Mouse (Mus musculus) stomach, postnatal 0 days (tissue): ENCODE data around the gene Polr2b. TPM values are rescaled to one million over a fixed set of nuclear protein-coding genes. Genes with fewer than 3 reads are reported as not detected.

Experiments
- ATAC-seq: fragments of 200-750 bp; cut with Nextera tagmentation; 2 replicates; pipeline ENCODE4 v1.8.0; 2017; ENCODE audit not compliant: low FRiP score, low TSS enrichment
- DNase-seq: peaks from one replicate; pipeline ENCODE4 v3.0.0-alpha.2; 2016; ENCODE audit warnings: low spot score
- H3K27ac ChIP-seq: fragments of 300-500 bp; sonication (generic); replicated peaks from 2 replicates; pipeline ENCODE4 v1.5.1; 2014; ENCODE audit warnings: mild to moderate bottlenecking, control low read depth
- H3K27me3 ChIP-seq: fragments of 300-500 bp; sonication (generic); 2 replicates; pipeline ENCODE4 v1.6.1; 2014; ENCODE audit warnings: low read length; ENCODE audit not compliant: control insufficient read depth, insufficient read depth
- H3K36me3 ChIP-seq: fragments of 300-500 bp; sonication (generic); 2 replicates; pipeline ENCODE4 v1.6.1; 2014; ENCODE audit warnings: low read length, mixed read lengths; ENCODE audit not compliant: control insufficient read depth, insufficient read depth
- H3K4me1 ChIP-seq: fragments of 300-500 bp; sonication (generic); replicated peaks from 2 replicates; pipeline ENCODE4 v1.6.1; 2014; ENCODE audit warnings: antibody characterized with exemption; ENCODE audit not compliant: control insufficient read depth, insufficient read depth
- H3K4me2 ChIP-seq: fragments of 300-500 bp; sonication (generic); replicated peaks from 2 replicates; pipeline ENCODE4 v1.6.1; 2014; ENCODE audit warnings: low read depth, mild to moderate bottlenecking, control low read depth, moderate library complexity
- H3K4me3 ChIP-seq: fragments of 300-500 bp; sonication (generic); 2 replicates; pipeline ENCODE4 v1.5.1; 2014; ENCODE audit warnings: low read depth, low read length, control low read depth
- H3K9ac ChIP-seq: fragments of 300-500 bp; sonication (generic); 2 replicates; pipeline ENCODE4 v1.6.1; 2014; ENCODE audit warnings: mild to moderate bottlenecking, low read length, control low read depth, mixed read lengths
- H3K9me3 ChIP-seq: fragments of 300-500 bp; sonication (generic); 2 replicates; pipeline ENCODE4 v1.6.1; 2016; ENCODE audit warnings: low read length; ENCODE audit not compliant: control insufficient read depth
- CTCF ChIP-seq: IDR thresholded peaks from 2 replicates; pipeline ENCODE4 v1.5.1; 2016; ENCODE audit warnings: antibody characterized with exemption, low read depth, mild to moderate bottlenecking, moderate library complexity
- EP300 ChIP-seq: optimal IDR thresholded peaks from 2 replicates; pipeline ENCODE3; 2016; ENCODE audit warnings: antibody characterized with exemption
- WGBS: fragments of 180-500 bp; shearing (Covaris S2); extraction: QIAGEN DNeasy Blood & Tissue Kit; methylation state at CpG from one replicate; pipeline ENCODE4 v1.1.7; 2014; 5-methylcytosine and 5-hydroxymethylcytosine counted together
- polyA plus RNA-seq: library from polyadenylated mRNA; unstranded; fragments of >200 nt; fragmentation: Nextera tagmentation; extraction: Ambion mirVana; gene quantifications from 2 replicates; pipeline ENCODE4 v1.2.1, GENCODE M21; 2015

The Polr2b gene
- polyA plus RNA-seq, 1 experiment from 2014 or later = 23.5 TPM

DNA sequence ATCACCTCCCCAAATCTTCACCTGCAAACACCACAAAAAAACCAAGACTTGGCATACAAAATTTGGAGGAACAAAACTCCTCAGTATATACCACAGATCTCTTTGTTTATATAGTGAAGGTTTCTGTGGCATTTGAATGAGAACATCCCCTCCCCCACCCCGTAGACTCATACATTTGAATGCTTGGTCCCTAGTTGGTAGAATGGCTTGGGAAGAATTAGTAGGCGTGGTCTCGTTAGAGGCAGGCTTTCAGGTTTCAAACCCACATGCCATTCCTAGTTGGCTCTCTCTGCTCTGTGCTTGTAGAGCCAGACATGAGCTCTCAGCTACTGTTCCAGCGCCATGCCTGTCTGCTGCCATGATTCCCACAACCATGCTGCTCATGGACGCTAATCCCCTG, 71.7 kb downstream of the Polr2b start:
- no peak overlapping the region for H3K9ac ChIP-seq
- no peak for ATAC-seq
- WGBS = 84% methylated on average over 5 of the region's 5 CpGs
- H3K27ac ChIP-seq = no peak overlapping the region
- no peaks in the 10 kb centered on the region for H3K9me3 ChIP-seq
- H3K4me1 ChIP-seq = peaks cover under 1% of the 10 kb centered on the region; the same call in 1 of the 2 replicates
- H3K4me3 ChIP-seq = no peak overlapping the region
- no peaks in the 10 kb centered on the region for H3K36me3 ChIP-seq
- no peak for DNase-seq
- no peak for TF ChIP-seq EP300
- TF ChIP-seq CTCF = no peak
- no peak overlapping the region for H3K4me2 ChIP-seq
- H3K27me3 ChIP-seq = no peaks in the 10 kb centered on the region

DNA sequence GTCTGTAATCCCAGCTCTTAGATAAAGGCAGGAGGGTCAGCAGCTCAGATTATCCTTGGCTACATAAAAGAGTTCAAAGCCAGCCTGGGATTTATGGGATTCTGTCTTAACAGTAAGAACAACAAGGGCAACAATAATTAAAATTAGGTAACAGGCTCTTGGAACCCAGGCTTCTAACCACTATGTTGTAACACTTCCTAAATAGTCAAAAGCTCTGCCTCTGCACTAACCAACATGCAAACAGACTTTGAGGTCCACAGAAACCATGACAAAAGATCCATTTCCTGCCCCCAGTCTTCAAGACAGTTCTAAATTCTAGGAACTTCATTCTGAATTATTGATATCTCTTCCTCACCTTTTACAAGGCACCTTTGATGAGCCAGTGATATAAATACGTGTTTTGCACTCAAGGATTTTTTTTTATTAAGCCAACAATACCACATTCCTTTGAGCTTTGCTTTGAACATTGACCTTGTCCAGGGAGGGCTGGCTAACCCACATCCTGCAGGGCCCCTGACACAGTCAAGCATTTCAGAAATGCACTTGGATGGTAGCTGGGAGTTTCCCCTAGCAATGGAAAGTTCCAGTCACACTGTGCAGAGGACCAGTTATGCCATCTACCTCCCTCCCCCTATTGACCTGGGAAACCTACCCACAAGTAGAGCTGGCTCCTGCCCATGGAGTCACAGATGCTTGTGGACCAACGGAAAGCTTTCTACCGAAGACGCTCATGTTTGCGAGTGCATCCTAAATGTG, 74.0 kb downstream of the Polr2b start:
- H3K4me3 ChIP-seq = no peak overlapping the region
- H3K9ac ChIP-seq = no peak overlapping the region
- peaks cover 4% of the 10 kb centered on the region; the same call in 1 of the 2 replicates for H3K4me1 ChIP-seq
- no peaks in the 10 kb centered on the region for H3K9me3 ChIP-seq
- ATAC-seq = no peak
- TF ChIP-seq EP300 (no peak), CTCF (no peak)
- H3K4me2 ChIP-seq = no peak overlapping the region
- H3K36me3 ChIP-seq = no peaks in the 10 kb centered on the region
- DNase-seq = no peak
- no peak overlapping the region for H3K27ac ChIP-seq
- H3K27me3 ChIP-seq = no peaks in the 10 kb centered on the region
- WGBS = 82% methylated on average over 5 of the region's 5 CpGs

DNA sequence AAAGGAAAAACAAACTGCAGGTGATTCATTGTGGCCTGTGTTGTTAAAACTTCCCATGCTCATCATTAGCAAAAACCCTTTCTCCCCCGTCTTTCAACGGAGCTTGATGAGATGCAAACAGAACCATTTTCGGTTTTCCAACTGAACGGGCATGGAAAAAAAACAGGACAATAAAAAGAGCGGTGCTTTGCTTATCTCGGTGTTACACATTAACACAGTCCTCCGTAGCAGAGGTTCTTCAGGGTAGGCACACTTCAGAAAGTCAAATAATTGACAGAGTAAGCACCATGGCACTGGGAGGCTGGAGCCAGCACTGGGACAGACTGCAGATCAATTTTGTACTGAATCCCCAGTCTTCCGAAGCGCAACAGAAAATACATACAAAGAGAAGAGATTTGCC, 74.8 kb downstream of the Polr2b start:
- H3K27ac ChIP-seq = no peak overlapping the region
- no peak overlapping the region for H3K9ac ChIP-seq
- H3K36me3 ChIP-seq = no peaks in the 10 kb centered on the region
- peaks cover 4% of the 10 kb centered on the region; the same call in 1 of the 2 replicates for H3K4me1 ChIP-seq
- 53% methylated on average over 9 of the region's 9 CpGs for WGBS
- ATAC-seq (no peak), DNase-seq (no peak)
- H3K4me2 ChIP-seq = no peak overlapping the region
- TF ChIP-seq CTCF (no peak), EP300 (no peak)
- H3K9me3 ChIP-seq = no peaks in the 10 kb centered on the region
- H3K4me3 ChIP-seq = no peak overlapping the region
- no peaks in the 10 kb centered on the region for H3K27me3 ChIP-seq

DNA sequence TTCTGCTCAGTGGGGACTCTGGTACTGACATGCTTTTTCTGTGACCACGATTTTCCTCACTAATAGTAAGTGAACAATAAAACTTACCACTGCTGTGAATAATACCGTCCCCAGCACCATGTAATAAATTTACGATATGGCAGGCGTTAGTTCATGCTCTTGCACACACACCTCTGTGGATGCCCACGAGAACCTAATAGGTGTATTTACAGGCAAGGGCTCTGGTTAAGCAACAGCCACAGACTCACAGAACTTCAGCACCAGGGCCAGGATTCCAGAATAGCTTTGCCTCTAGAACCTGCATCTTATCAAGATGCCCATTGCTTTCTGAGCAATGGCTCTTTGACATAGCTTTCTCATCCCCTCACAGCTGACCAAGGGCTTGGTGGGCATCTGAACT, 75.3 kb downstream of the Polr2b start:
- no peak overlapping the region for H3K9ac ChIP-seq
- DNase-seq (no peak), ATAC-seq (no peak)
- peaks cover 4% of the 10 kb centered on the region; the same call in 1 of the 2 replicates for H3K4me1 ChIP-seq
- H3K27me3 ChIP-seq = no peaks in the 10 kb centered on the region
- no peak for TF ChIP-seq EP300
- no peak for TF ChIP-seq CTCF
- no peaks in the 10 kb centered on the region for H3K36me3 ChIP-seq
- no peaks in the 10 kb centered on the region for H3K9me3 ChIP-seq
- H3K4me2 ChIP-seq = no peak overlapping the region
- 80% methylated on average over 5 of the region's 5 CpGs for WGBS
- no peak overlapping the region for H3K27ac ChIP-seq
- no peak overlapping the region for H3K4me3 ChIP-seq

DNA sequence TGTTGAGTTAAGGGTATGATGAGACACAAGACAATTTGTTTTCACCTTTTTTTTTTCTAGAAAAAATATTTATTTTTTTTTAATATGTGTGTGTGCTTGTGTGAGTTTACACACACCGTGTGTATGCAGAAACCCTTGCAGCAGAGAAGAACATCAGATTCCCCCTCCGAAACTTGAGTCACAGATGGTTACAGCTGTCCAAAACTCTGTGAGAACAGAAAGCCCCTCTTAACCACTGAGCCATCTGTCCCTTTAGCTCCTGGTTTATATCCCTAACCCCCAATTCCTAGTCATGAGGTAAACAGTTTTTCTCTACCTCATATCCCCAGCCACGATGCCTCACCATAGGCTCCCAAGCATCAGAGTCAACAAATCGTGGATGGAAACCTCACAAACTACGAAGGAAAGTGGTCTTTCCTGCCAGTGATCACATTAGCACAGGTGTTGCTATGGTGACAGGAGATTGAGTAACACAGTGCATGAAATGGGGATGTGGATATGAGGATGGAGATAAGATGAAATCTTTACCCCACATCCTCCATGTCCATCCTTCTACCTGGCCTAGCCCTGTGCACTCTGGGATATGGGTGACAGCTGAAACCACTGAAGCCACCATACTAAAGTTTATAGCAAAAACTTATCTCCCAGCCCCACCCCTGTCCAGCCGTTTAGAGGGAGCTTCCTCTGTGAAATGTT, 76.1 kb downstream of the Polr2b start:
- Histone ChIP-seq H3K4me3 (no peak overlapping the region), H3K27ac (no peak overlapping the region), H3K27me3 (no peaks in the 10 kb centered on the region), H3K9ac (no peak overlapping the region), H3K4me2 (no peak overlapping the region), H3K9me3 (no peaks in the 10 kb centered on the region), H3K4me1 (peaks cover 4% of the 10 kb centered on the region; the same call in 1 of the 2 replicates), H3K36me3 (no peaks in the 10 kb centered on the region)
- WGBS = 61% methylated on average over 6 of the region's 6 CpGs
- ATAC-seq (no peak), DNase-seq (no peak)
- no peak for TF ChIP-seq CTCF
- no peak for TF ChIP-seq EP300
